Mouse (Mus musculus) cortical plate, adult 2 months (tissue): ENCODE results near the gene Vwa8. TPM values are rescaled to one million over a fixed set of nuclear protein-coding genes. Genes with fewer than 3 reads are reported as not detected.
"Not testable (repeated sequence)": the region's sequence is repeated elsewhere in the genome, so short reads cannot be mapped to it uniquely, and the experiment has no call there.

Source experiments
- H3K27ac ChIP-seq: fragments of 200-500 bp; 2 replicates; pipeline ENCODE4 v1.5.1; 2012; ENCODE audit warnings: low read length, control low read depth, inconsistent platforms; ENCODE audit not compliant: insufficient read depth
- H3K4me1 ChIP-seq: fragments of 200-500 bp; 2 replicates; pipeline ENCODE4 v1.6.1; 2011; ENCODE audit warnings: low read length; ENCODE audit not compliant: control insufficient read depth, insufficient read depth
- H3K4me3 ChIP-seq: fragments of 200-500 bp; 2 replicates; pipeline ENCODE4 v1.5.1; 2011; ENCODE audit warnings: mild to moderate bottlenecking, low read length, control low read depth; ENCODE audit not compliant: insufficient read depth
- CTCF ChIP-seq: fragments of 200-500 bp; IDR thresholded peaks from 2 replicates; pipeline ENCODE4 v1.5.1; 2011; ENCODE audit warnings: mild to moderate bottlenecking, control low read depth, low read length; ENCODE audit not compliant: insufficient read depth; ENCODE audit errors: extremely low read depth
- POLR2A ChIP-seq: fragments of 200-500 bp; IDR thresholded peaks from 2 replicates; pipeline ENCODE4 v1.6.1; 2011; ENCODE audit warnings: mild to moderate bottlenecking, low read length, control low read depth; ENCODE audit not compliant: insufficient read depth; ENCODE audit errors: extremely low read depth
- polyA plus RNA-seq: library from polyadenylated mRNA; depleted of rRNA; stranded (reverse); fragments of >200 nt; gene quantifications from 2 replicates; pipeline ENCODE4 v1.2.3, GENCODE M21; 2012

Vwa8 gene
- polyA plus RNA-seq, 1 experiment: 29.3 TPM

GRCm38 (mm10) chr14:78881563-78881962 is 32.7 kb downstream of the Vwa8 start:
- TF ChIP-seq POLR2A: no peak
- TF ChIP-seq CTCF: no peak
- Histone ChIP-seq H3K27ac (no peak overlapping the region), H3K4me1 (no peaks in the 10 kb centered on the region), H3K4me3 (no peak overlapping the region)

GRCm38 (mm10) chr14:78885915-78886534 is 37.2 kb downstream of the Vwa8 start:
- H3K4me1 ChIP-seq: no peaks in the 10 kb centered on the region
- H3K27ac ChIP-seq: no peak overlapping the region
- TF ChIP-seq POLR2A: no peak
- no peak for TF ChIP-seq CTCF
- no peak overlapping the region for H3K4me3 ChIP-seq

- TF ChIP-seq POLR2A (no peak), CTCF (no peak)
- Histone ChIP-seq H3K4me3 (no peak overlapping the region), H3K27ac (no peak overlapping the region), H3K4me1 (no peaks in the 10 kb centered on the region)
Observed at GRCm38 (mm10) chr14:78886566-78887234, 37.8 kb downstream of the Vwa8 start.

GRCm38 (mm10) chr14:78887494-78887893 is 38.6 kb downstream of the Vwa8 start:
- H3K4me3 ChIP-seq, H3K27ac ChIP-seq: not testable (repeated sequence)

GRCm38 (mm10) chr14:78895496-78895895 is 46.6 kb downstream of the Vwa8 start:
- Histone ChIP-seq H3K4me1 (peaks cover 2% of the 10 kb centered on the region; the same call in 1 of the 2 replicates), H3K27ac (no peak overlapping the region), H3K4me3 (no peak overlapping the region)
- no peak for TF ChIP-seq CTCF
- no peak for TF ChIP-seq POLR2A

More at GRCm38 (mm10) chr14:78887494-78887893, 38.6 kb downstream of the Vwa8 start:
- not testable (repeated sequence) for H3K4me1 ChIP-seq

GRCm38 (mm10) chr14:78896252-78896651 is 47.4 kb downstream of the Vwa8 start:
- H3K4me1 ChIP-seq: peaks cover 3% of the 10 kb centered on the region; the same call in 1 of the 2 replicates
- H3K27ac ChIP-seq: no peak overlapping the region
- TF ChIP-seq POLR2A: no peak
- no peak for TF ChIP-seq CTCF

GRCm38 (mm10) chr14:78900770-78901169 is 51.9 kb downstream of the Vwa8 start:
- no peak for TF ChIP-seq POLR2A
- no peak for TF ChIP-seq CTCF
- H3K4me1 ChIP-seq: peaks cover 3% of the 10 kb centered on the region; the same call in 1 of the 2 replicates
- H3K27ac ChIP-seq: no peak overlapping the region
- no peak overlapping the region for H3K4me3 ChIP-seq

More at GRCm38 (mm10) chr14:78896252-78896651, 47.4 kb downstream of the Vwa8 start:
- no peak overlapping the region for H3K4me3 ChIP-seq

- TF ChIP-seq POLR2A: no peak
- no peak for TF ChIP-seq CTCF
- H3K27ac ChIP-seq: no peak overlapping the region
- H3K4me1 ChIP-seq: no peaks in the 10 kb centered on the region; the same call in 1 of the 2 replicates
- H3K4me3 ChIP-seq: no peak overlapping the region
Observed at GRCm38 (mm10) chr14:78908205-78908863, 59.5 kb downstream of the Vwa8 start.

- TF ChIP-seq CTCF (no peak), POLR2A (no peak)
- H3K27ac ChIP-seq: no peak overlapping the region
- no peak overlapping the region for H3K4me3 ChIP-seq
- no peaks in the 10 kb centered on the region; the same call in 1 of the 2 replicates for H3K4me1 ChIP-seq
Observed at GRCm38 (mm10) chr14:78912076-78912475, 63.2 kb downstream of the Vwa8 start.
